Mouse (Mus musculus): ENCODE measurements around the gene Cdkn2d. TPM values are rescaled to one million over a fixed set of nuclear protein-coding genes. Genes with fewer than 3 reads are reported as not detected.
"Not testable (repeated sequence)": the region's sequence is repeated elsewhere in the genome, so short reads cannot be mapped to it uniquely, and the experiment has no call there.

The Cdkn2d gene
- polyA plus RNA-seq, 1 experiment = 330 TPM

DNA sequence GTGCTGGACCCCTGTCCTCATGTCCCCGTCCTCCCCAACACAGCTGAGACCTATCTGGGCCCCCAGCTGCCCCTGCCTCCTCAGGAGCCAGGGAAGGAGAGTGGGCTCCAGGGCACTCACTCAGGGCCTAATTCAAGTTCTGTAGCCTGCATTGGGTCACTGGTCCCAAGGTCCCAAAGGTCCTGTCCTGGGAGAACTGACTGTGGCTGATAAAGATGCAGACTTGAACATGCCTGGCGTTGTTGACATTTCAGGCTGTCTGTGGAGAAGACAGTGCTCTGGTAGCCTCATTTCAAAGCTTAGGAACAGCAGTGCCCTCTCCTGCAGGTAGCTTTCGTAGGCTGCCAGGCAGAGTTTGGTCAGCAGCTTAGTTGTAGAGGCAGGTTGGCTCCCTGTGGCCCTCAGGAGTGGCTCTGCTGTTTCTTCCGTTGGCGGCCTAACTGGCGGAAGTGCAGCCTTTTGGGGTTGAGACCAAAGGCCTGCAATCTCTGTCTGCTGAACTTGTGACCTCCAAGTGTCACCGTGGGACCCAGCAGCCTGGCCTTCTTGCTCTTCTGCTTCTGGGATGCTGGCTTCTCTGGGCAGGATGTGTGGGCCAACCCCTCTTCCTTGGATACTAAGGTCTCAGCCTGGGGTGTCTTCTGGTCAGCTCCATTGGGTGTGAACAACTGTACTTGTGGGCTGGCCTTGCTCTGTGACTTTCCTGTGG lies 17.5 kb downstream of the Cdkn2d start:
- no peak for DNase-seq
- H3K36me3 ChIP-seq (ENCODE audit: control insufficient read depth, insufficient read depth, low read length) = peaks cover 74% of the 10 kb centered on the region
- H3K4me1 ChIP-seq (replicated peaks; ENCODE audit: control insufficient read depth, insufficient read depth, low read length) = no peaks in the 10 kb centered on the region
- H3K27me3 ChIP-seq (ENCODE audit: control insufficient read depth, insufficient read depth, low read length) = no peaks in the 10 kb centered on the region
- H3K4me3 ChIP-seq (ENCODE audit: control insufficient read depth, insufficient read depth, low read length) = no peak overlapping the region
- TF ChIP-seq CTCF (IDR thresholded peaks at IDR 0.05; ENCODE audit: borderline replicate concordance, control insufficient read depth, extremely low read depth, insufficient read depth, low read length, poor library complexity) = no peak
- TF ChIP-seq POLR2A (IDR thresholded peaks at IDR 0.05; ENCODE audit: control insufficient read depth, extremely low read depth, insufficient read depth, low read length, poor library complexity) = no peak
- H3K27ac ChIP-seq (ENCODE audit: control insufficient read depth, insufficient read depth, low read length) = no peak overlapping the region
- 93% methylated on average over 7 of the region's 7 CpGs for WGBS

DNA sequence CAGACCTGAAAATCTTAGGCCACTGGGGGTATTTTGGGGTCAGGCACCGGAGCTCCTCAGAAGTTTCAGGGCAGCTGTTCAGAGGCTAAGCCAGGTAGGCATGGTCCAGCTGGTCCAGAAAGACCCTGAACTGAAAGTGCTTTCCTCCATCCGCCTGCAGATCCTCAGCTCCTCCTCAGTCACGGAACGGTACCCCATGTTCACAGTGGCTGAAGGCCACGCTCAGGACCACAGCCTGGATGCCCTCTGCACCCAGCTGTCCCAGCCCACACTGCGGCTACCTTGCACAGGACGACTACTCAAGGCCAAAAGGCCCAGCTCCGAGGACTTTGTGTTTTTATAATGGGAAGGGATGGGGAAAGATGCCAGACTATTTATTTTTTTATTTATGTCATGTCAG lies 18.1 kb downstream of the Cdkn2d start:
- TF ChIP-seq POLR2A (IDR thresholded peaks at IDR 0.05; ENCODE audit: control insufficient read depth, extremely low read depth, insufficient read depth, low read length, poor library complexity) (no peak), CTCF (IDR thresholded peaks at IDR 0.05; ENCODE audit: borderline replicate concordance, control insufficient read depth, extremely low read depth, insufficient read depth, low read length, poor library complexity) (no peak)
- no peak for DNase-seq
- no peaks in the 10 kb centered on the region for H3K4me1 ChIP-seq (replicated peaks; ENCODE audit: control insufficient read depth, insufficient read depth, low read length)
- no peak overlapping the region for H3K27ac ChIP-seq (ENCODE audit: control insufficient read depth, insufficient read depth, low read length)
- H3K36me3 ChIP-seq (ENCODE audit: control insufficient read depth, insufficient read depth, low read length) = peaks cover 78% of the 10 kb centered on the region
- 94% methylated on average over 8 of the region's 8 CpGs for WGBS
- no peak overlapping the region for H3K4me3 ChIP-seq (ENCODE audit: control insufficient read depth, insufficient read depth, low read length)
- no peaks in the 10 kb centered on the region for H3K27me3 ChIP-seq (ENCODE audit: control insufficient read depth, insufficient read depth, low read length)

DNA sequence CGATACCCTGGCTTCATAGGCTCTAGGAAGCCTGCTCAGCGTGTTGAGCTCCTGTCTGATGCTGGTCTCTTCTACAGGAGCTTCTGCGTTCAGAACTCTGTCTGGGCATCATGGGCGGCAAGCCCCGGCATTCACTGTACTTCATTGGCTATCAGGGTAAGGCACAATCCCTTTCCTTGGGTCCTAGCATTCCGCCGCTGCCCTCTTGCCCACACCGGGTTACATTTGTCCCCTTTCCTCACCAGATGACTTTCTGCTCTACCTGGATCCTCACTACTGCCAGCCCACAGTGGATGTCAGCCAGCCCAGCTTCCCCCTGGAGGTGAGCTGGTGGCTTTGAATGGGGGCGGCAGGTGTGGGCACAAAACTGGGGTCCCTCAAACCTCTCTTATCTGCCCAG lies 18.8 kb downstream of the Cdkn2d start:
- TF ChIP-seq POLR2A (IDR thresholded peaks at IDR 0.05; ENCODE audit: control insufficient read depth, extremely low read depth, insufficient read depth, low read length, poor library complexity) = no peak
- Histone ChIP-seq H3K27me3 (ENCODE audit: control insufficient read depth, insufficient read depth, low read length) (no peaks in the 10 kb centered on the region), H3K4me1 (replicated peaks; ENCODE audit: control insufficient read depth, insufficient read depth, low read length) (no peaks in the 10 kb centered on the region), H3K4me3 (ENCODE audit: control insufficient read depth, insufficient read depth, low read length) (no peak overlapping the region), H3K36me3 (ENCODE audit: control insufficient read depth, insufficient read depth, low read length) (peaks cover 73% of the 10 kb centered on the region), H3K27ac (ENCODE audit: control insufficient read depth, insufficient read depth, low read length) (no peak overlapping the region)
- no peak for DNase-seq
- WGBS = 97% methylated on average over 9 of the region's 9 CpGs

GRCm38 (mm10) chr9:21269590-21269989 lies 21.6 kb downstream of the Cdkn2d start:
- 74% methylated on average over 5 of the region's 5 CpGs for WGBS
- DNase-seq; H3K4me3 ChIP-seq (ENCODE audit: control insufficient read depth, insufficient read depth, low read length); H3K27me3 ChIP-seq (ENCODE audit: control insufficient read depth, insufficient read depth, low read length); H3K27ac ChIP-seq (ENCODE audit: control insufficient read depth, insufficient read depth, low read length): not testable (repeated sequence)
- Histone ChIP-seq H3K4me1 (replicated peaks; ENCODE audit: control insufficient read depth, insufficient read depth, low read length) (peaks cover 18% of the 10 kb centered on the region), H3K36me3 (ENCODE audit: control insufficient read depth, insufficient read depth, low read length) (peaks cover 56% of the 10 kb centered on the region)

- WGBS = 94% methylated on average over 16 of the region's 16 CpGs
Observed at GRCm38 (mm10) chr9:21268305-21268704, 22.9 kb downstream of the Cdkn2d start.

GRCm38 (mm10) chr9:21266889-21267288 lies 24.3 kb downstream of the Cdkn2d start:
- TF ChIP-seq POLR2A (IDR thresholded peaks at IDR 0.05; ENCODE audit: control insufficient read depth, extremely low read depth, insufficient read depth, low read length, poor library complexity) (no peak), CTCF (IDR thresholded peaks at IDR 0.05; ENCODE audit: borderline replicate concordance, control insufficient read depth, extremely low read depth, insufficient read depth, low read length, poor library complexity) (no peak)
- no peak overlapping the region for H3K4me3 ChIP-seq (ENCODE audit: control insufficient read depth, insufficient read depth, low read length)
- 92% methylated on average over 5 of the region's 5 CpGs for WGBS
- no peaks in the 10 kb centered on the region for H3K27me3 ChIP-seq (ENCODE audit: control insufficient read depth, insufficient read depth, low read length)
- peaks cover 33% of the 10 kb centered on the region for H3K36me3 ChIP-seq (ENCODE audit: control insufficient read depth, insufficient read depth, low read length)
- no peak overlapping the region for H3K27ac ChIP-seq (ENCODE audit: control insufficient read depth, insufficient read depth, low read length)
- DNase-seq = no peak
- H3K4me1 ChIP-seq (replicated peaks; ENCODE audit: control insufficient read depth, insufficient read depth, low read length) = peaks cover 20% of the 10 kb centered on the region

More at GRCm38 (mm10) chr9:21268305-21268704, 22.9 kb downstream of the Cdkn2d start:
- no peak for TF ChIP-seq CTCF (IDR thresholded peaks at IDR 0.05; ENCODE audit: borderline replicate concordance, control insufficient read depth, extremely low read depth, insufficient read depth, low read length, poor library complexity)
- no peak for TF ChIP-seq POLR2A (IDR thresholded peaks at IDR 0.05; ENCODE audit: control insufficient read depth, extremely low read depth, insufficient read depth, low read length, poor library complexity)
- Histone ChIP-seq H3K4me3 (ENCODE audit: control insufficient read depth, insufficient read depth, low read length) (no peak overlapping the region), H3K4me1 (replicated peaks; ENCODE audit: control insufficient read depth, insufficient read depth, low read length) (peaks cover 20% of the 10 kb centered on the region), H3K36me3 (ENCODE audit: control insufficient read depth, insufficient read depth, low read length) (peaks cover 43% of the 10 kb centered on the region), H3K27me3 (ENCODE audit: control insufficient read depth, insufficient read depth, low read length) (no peaks in the 10 kb centered on the region), H3K27ac (ENCODE audit: control insufficient read depth, insufficient read depth, low read length) (no peak overlapping the region)
- DNase-seq = no peak

GRCm38 (mm10) chr9:21265611-21266010 lies 25.6 kb downstream of the Cdkn2d start:
- Histone ChIP-seq H3K27me3 (ENCODE audit: control insufficient read depth, insufficient read depth, low read length) (no peaks in the 10 kb centered on the region), H3K36me3 (ENCODE audit: control insufficient read depth, insufficient read depth, low read length) (peaks cover 20% of the 10 kb centered on the region), H3K4me3 (ENCODE audit: control insufficient read depth, insufficient read depth, low read length) (peak overlapping the region; percentile 75), H3K4me1 (replicated peaks; ENCODE audit: control insufficient read depth, insufficient read depth, low read length) (peaks cover 23% of the 10 kb centered on the region), H3K27ac (ENCODE audit: control insufficient read depth, insufficient read depth, low read length) (no peak overlapping the region)
- no peak for DNase-seq
- TF ChIP-seq POLR2A (IDR thresholded peaks at IDR 0.05; ENCODE audit: control insufficient read depth, extremely low read depth, insufficient read depth, low read length, poor library complexity) (no peak), CTCF (IDR thresholded peaks at IDR 0.05; ENCODE audit: borderline replicate concordance, control insufficient read depth, extremely low read depth, insufficient read depth, low read length, poor library complexity) (no peak)
- WGBS = 7% methylated on average over 11 of the region's 11 CpGs

Data from thymus, adult 2 months (tissue).